Mouse (Mus musculus): ENCODE data around the gene Tmcc3.
A peak's percentile ranks its signal among the peaks of the same experiment; 100 is the strongest.
"Not testable (repeated sequence)": the region's sequence is repeated elsewhere in the genome, so short reads cannot be mapped to it uniquely, and the experiment has no call there.

Tmcc3 gene

DNA sequence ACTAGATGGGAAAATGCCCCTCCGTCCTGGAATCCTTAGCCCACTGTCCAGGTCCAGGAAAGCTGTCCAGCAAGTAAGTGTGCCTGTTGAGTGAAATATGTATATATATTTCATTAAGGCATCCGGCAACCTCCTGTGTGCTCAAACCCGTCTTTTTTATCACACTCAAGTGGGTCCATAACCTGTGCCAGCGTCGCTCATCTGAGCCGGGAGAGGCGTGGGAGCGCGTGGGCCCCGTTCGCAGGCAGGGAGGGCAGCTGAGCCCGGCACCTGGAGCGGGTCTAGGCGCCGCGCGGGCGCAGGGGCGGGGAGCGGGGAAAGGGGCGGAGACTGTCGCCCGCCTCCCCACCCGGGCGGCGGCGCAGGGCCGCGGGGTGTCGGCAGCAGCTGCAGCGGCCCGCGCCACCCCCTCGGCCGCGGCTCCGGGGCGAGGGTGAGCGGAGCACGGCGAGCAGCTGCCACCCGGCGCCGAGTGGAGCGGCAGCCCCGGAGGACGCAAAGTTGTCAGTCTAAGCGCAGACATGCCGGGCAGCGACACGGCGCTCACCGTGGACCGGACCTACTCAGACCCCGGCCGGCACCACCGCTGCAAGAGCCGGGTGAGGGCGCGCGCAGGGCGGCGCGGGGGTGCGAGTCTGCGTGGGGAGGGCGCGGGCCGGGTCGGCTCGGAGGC lies 202.9 kb downstream of the Tmcc3 start:
- DNase-seq (ENCODE audit: low read depth, low spot score), result peak; percentile 66

DNA sequence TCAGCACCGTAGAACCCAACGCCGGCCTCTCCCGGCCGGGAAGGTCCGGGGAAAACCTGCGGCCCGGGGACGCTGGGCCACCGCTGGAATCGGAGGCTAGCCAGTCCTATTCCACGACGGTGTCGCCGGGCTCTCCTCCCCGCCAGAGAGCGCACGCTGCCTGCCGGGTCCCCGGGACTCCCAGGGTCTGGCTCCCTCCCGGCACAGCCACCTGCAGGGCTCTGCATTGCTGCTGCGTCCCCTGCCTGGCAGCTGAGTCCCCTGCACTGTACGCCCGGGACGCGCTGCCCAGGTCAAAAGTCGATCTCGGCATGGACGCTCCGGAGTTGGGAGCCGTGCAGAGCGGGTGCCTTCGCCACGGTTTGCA lies 203.4 kb downstream of the Tmcc3 start:
- DNase-seq (ENCODE audit: low read depth, low spot score), result peak; percentile 65

DNA sequence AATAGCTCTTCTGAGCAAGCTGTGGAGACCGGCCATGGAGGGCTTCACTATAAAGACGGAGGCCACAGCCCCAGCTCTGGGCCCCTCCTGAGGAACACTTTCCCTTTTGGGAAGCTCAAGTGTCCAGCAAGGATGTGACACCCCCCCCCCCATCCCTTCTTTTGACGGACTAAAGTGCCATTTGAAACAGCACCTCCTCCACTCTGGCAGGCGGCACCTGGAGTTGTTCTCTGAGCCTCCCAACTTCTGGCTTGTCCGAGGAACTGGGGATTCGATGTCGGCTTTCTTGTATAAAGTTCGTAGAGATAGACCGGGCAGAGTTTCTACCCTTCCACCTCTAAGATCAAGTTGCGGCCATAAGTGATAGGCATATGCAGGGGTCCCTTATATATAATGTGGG lies 203.8 kb downstream of the Tmcc3 start:
- no peak for DNase-seq (ENCODE audit: low read depth, low spot score)

DNA sequence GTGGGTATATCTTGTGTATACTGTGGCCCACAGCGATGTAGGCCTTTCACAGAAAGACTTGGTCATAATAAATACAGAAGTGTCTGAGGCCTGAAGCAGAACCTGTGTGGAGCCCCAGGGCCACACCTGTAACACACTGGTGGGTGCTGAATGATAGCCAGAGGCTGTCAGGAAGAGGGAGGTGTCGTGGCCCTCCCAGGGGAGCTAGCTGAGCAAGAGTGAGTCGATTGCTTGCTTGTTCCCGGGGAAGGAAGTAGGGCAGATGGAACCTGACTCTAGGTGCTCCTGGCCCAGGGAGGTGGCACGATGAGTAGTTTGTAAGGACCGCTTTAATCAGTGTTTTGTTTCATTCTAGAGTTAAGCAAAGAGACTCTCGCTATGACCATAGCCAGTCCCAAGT lies 208.1 kb downstream of the Tmcc3 start:
- DNase-seq (ENCODE audit: low read depth, low spot score), result peak; percentile 73

DNA sequence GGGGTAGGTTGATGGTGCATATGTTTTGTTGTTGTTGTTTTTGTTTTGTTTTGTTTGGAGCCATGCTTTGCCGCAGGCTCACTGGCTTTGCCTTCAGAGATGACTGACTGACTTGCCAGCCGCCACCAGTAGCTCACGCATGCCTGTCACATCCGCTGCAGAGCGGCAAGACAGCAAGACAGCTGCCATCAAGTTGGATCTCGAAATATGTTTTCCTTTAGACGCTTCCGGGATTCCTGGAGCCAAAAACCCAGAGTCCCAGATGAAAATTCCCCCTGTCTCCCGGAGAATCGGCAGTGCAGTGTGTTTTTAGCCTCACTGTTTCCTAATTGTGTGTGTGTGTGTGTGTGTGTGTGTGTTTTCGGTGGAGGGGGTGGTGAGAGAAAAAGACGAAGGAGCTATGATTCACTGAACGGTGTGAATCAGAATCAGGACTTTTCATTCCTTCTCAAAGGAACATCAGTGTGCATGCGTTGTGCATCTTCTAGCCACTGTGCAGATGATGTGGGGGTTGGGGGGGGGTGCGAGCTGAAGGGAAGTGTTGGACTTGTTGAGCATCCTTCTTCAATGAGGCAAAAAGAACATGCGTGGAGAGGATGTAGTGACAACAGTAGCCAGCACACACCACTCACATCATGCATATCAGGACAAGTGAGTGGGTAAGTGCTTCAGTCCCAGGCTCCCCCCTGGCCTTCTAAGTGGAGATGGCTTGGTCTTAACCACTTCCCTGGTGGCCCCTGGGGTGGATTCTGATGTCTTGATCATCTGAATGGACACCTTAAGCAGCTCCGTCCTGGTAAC lies 208.8 kb downstream of the Tmcc3 start:
- DNase-seq (ENCODE audit: low read depth, low spot score), result no peak

DNA sequence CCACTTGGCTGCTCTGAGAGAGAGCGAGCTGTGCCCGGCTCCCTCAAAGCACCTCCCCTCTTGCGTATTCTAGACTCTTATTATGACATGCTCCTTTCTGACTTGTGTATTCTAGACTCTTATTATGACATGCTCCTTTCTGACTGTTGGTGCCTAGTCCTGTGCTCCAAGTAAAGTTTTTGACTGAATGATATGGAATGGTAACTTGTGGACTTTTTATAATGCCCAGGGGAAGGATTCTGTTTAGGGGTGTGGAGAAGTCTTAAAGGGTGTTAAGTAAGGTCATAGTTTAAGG lies 209.3 kb downstream of the Tmcc3 start:
- peak; percentile 79 for DNase-seq (ENCODE audit: low read depth, low spot score)

DNA sequence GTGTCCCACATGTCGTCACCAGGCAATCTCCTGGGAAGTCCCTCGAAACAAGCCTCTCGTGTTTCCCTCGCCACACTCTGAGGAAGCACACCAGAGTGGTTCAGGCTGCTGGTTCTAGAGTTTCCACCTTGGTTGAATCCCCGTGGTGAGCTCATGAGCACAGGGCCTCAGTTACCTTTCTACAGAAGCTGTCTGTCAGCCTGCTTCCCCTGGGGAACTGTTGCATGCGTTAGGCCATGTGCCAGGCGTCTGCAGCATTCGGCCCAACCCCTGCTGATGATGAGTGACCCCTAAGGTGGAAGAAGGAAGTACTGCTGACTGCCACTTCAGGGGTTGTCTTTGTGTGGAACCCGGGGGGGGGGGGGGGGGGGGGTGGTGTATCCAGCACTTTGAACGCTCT lies 210.0 kb downstream of the Tmcc3 start:
- peak; percentile 46 for DNase-seq (ENCODE audit: low read depth, low spot score)

DNA sequence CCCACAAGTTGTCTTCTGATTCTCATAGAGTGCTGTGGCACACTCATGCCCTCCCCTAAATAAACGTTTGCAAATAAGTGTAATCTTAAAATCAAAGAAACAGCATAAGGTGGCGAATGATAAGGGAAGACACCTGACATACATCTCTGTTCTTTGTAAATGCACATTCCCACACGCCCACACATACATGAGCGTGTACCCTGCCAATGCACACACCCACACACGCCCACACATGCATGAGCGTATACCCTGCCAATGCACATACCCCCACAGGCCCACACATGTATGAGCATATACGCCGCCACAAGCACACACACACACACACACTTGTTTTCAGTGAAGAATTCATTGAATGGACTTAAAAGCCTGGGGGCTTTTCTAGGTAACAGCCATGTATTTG lies 211.5 kb downstream of the Tmcc3 start:
- no peak for DNase-seq (ENCODE audit: low read depth, low spot score)

DNA sequence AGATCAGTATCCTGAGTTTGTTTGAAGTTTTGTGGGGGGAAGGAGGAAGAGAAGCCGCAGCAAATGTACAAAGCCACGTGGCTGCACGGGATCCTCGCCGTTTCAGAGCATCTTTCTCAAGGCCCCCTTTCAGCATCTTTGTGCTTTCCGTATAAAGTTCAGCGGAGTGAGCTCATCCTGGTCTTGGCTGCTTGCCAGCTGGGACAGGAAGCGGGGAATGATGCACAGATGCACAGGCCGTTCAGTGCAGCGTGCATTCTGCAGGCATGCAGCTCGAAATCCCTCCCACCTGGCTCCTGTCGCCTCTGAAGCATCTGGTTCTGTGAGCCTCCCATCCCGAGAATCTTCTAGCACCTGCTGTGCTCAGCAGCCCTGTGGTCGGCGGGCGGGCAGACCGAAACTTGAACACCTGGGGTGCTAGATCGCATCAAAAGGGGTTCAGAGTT lies 212.0 kb downstream of the Tmcc3 start:
- DNase-seq (ENCODE audit: low read depth, low spot score), result peak; percentile 45

DNA sequence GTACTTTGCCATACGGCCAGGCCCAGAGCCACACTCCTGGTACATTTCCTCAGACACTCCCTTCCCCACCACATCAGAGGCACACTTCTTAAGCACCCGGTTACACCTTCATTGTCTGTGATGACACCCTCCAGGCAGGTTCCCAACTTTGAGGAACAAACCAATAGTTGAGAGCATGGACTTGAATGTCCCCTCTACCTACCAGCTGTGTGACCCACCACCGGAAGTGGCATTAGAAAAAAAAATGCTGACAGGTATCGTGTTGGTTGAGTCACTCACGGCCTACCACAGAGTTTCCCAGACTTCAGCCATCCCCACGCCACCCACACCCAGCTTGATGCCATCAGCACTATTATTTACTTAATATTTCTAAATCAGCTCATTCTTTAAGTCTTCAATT lies 213.2 kb downstream of the Tmcc3 start:
- no peak for DNase-seq (ENCODE audit: low read depth, low spot score)

DNA sequence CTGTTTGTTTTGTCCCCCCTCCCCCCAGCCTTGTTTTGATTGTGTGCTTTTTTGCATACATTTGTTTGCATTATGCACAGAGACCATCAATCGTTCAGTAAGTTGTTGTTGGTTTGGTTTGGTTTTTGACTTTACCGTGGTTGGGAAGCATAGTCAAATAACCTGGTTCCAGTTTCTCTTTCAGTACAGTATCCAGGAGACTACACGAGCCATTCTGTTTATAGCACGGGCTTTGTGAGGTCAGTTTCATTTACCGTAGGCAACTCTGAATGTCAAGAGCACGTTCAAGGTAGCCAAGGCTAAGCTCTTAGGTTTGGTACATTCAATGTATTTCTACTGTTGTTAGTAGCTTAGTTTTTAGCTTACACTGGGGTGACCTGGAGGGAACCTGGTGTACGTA lies 214.0 kb downstream of the Tmcc3 start:
- no peak for DNase-seq (ENCODE audit: low read depth, low spot score)

DNA sequence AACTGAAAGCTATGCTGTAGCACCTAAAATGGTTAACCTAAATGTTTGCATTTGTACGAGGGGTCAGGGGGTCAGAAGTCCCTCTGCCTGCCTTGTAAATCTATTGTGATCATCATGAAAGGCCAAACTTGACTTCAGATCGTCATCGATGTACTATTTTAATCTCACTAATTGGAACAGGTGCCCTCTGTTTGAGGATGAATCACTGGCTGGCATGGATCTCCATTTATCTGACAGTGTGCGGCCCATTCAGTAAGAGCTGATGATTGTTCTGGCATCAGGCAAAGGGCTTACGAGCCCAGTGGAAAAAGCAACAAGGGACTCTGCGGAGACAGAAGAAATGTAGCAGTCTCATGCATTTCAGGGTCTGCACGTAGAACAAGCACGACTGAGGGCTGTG lies 215.1 kb downstream of the Tmcc3 start:
- no peak for DNase-seq (ENCODE audit: low read depth, low spot score)

DNA sequence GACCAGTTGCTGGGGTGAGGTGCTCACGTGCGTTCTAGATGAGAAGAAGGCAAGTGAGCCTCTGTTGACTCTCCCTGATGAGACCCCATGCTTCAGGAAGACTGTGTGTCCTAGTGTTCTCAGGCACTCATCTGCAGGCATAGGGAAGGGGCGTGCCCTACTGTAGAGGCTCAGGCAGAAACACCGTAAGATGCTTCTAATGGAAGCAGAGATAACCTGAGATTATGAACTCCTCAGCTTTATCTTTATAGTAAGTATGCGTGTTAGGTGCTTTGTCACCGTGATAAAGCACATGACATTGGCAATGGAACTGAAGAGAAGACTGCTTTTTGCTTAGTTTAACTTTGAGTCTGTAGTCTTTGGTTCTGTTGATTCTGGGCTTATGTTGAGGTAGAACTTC lies 215.5 kb downstream of the Tmcc3 start:
- DNase-seq (ENCODE audit: low read depth, low spot score), result no peak

DNA sequence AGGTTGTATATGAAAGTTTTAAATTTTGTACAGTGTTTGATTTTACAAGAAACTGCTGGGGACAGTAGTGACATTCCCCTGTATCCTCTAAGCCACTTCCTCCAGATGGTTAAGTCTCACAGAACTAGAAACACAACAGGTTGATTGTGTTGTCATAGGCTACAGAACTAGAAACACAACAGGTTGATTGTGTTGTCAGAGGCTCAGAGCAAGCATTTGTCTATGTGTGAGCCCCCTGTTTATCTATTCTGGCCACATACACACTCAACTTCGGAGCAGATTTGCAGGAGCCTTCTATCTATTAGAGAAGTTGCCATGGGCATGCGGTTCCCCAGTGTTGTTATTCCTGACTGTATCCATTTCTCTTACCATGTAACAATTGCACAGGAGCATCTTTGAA lies 218.3 kb downstream of the Tmcc3 start:
- no peak for DNase-seq (ENCODE audit: low read depth, low spot score)

DNA sequence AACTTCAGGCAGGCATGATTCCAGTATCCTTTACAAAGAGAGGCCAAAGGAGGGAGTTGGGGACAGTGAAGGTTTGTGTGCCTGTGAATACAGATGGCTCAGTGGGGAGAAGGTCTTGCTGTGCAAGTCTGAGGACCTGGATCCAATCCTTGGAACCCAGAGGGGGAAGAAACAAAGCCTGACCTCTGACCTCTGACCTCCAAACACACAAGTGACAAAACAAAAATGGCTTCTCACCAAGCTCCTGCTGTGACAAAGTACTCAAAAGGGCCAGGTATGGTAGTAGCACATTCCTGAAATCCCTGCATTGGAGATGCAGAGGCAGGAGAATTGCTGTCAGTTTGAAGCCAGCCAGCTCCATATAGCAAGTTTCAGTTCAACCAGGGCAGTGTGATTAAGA lies 219.7 kb downstream of the Tmcc3 start:
- peak; percentile 99 for DNase-seq (ENCODE audit: low read depth, low spot score)

DNA sequence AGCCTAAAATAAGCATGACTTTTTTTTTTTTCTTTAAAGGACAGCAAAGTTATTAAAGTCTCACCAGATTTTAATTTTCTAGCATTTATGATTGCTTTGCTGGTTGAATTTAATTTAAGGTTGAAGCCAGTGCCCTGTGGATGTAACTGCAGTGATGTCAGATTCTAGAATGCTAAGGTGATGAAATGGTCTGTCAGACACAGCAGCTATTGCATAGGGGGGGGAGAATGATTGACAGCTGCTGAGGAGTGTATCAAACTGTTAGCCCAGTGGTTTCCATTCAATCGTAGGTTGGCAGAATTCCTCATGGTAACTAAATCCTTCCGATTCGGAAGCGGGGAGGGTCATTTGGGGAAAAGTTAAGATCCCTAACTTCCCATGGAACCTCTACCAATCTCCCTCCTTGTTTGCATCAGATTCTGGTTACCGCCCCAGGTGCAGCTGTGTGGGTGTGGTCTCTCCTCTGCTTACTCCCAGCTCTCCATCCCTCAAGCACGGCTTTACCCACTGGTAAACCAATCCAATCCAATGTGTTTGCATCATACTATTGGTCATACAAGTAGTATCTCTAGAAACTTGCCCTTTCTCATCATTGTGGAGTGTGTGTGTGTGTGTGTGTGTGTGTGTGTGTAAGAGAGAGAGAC lies 221.5 kb downstream of the Tmcc3 start:
- DNase-seq (ENCODE audit: low read depth, low spot score), result peak; percentile 59

DNA sequence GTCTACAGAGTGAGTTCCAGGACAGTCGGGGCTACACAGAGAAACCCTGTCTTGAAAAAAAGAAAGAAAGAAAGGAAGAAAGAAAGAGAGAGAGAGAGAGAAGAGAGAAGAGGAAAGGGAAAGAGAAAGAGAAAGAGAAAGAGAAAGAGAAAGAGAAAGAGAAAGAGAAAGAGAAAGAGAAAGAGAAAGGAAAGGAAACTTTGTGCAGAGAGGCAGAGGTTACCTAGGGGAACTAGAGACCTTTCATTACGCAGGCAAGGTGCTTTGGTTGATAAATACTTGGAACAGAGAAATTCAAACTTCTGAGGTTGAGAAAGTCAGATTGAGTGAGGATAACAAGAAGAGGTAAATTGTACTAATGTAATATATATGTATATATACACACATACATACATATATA lies 226.9 kb downstream of the Tmcc3 start:
- DNase-seq (ENCODE audit: low read depth, low spot score), result not testable (repeated sequence)

DNA sequence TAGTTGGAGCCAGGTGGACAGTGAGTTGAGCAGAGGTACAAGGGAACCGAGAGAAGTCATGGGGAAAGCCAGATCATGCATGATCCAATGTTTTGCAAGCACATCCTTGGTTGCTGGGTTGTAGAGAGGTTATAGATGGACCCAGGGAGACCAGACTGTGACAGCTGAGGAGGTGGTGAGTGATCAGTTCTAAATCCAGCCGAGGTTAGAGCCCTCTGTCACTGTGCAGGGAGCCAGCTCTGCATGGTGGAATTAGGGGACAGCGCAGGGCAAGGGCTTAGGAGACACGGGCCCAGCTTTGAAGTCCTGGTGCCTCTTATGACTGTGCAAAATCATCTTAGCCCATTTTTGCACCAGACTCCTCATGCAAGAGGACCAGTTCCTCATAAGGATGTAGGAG lies 228.5 kb downstream of the Tmcc3 start:
- DNase-seq (ENCODE audit: low read depth, low spot score), result no peak

DNA sequence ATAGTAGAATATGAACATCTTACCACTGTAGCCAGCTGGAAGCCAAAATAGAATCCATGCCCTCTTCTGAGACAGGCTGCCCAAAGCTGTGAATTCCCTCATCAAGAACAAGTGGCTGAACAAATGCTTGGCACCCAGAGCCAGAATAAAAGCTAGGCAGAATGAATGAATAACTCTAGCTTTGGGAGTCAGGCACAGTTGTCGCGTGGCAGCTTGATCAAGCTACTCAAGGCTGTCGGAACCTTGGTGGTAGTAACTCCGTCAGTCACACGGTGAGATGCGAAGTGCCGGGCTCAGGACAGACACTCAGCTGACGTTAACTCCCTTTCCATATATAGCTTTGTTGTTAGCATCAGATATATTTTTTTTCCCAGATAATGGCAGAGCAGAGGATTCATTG lies 232.2 kb downstream of the Tmcc3 start:
- DNase-seq (ENCODE audit: low read depth, low spot score), result no peak

DNA sequence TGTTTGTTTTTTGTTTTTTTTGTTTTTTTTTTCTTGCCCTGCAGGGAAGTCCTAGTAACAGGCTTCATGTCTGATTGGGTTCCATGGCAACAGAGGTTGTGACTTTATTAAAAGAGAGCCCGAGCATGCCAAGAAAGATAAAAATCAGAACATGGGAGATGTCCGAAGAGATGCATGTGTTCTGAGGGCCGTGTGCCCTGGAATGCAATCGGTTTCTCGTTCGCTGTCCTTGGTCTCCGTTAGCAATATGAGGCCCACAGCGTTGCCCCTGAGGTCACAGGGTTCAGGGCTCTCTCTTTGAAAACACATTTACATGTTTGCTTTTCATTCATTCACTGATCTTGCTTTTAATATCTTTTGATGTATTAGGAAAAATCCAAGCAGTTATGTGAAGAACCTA lies 233.1 kb downstream of the Tmcc3 start:
- no peak for DNase-seq (ENCODE audit: low read depth, low spot score)

DNA sequence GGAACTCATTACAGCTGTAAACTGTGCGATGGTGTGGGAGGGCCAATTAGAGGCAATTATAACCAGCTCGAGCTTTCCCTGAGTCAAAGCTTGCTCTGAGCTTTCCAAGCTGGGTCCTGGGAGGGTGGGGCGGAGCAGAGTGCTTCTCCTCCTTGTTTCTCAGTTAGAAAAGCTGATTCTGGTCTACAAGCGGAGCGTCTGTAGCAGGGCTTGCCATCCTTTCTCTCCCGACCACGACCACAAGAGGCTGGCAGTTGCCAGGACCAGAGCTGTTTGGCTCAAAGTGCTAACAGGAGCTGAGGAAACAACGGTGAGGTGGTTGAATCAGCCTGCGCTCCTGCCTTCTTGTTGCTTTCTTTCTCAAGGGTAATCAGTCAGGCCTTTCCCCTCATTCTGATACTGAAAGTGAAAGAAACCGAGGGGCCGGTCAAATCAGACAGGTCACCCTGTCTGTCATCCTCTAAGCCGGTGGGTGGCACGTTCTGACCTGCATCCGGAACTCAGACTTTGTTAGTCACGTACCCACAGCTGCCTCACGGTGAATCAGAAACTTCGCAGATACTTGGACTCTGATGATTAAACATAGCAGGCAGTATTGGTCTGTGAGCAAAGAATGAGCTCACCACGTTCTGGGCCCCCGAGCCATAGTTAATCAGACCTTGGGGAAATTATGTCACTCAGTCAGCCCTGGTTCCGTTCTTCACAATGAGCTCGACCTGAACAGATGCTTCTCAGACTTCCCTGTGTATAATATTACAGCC lies 233.7 kb downstream of the Tmcc3 start:
- DNase-seq (ENCODE audit: low read depth, low spot score), result no peak

DNA sequence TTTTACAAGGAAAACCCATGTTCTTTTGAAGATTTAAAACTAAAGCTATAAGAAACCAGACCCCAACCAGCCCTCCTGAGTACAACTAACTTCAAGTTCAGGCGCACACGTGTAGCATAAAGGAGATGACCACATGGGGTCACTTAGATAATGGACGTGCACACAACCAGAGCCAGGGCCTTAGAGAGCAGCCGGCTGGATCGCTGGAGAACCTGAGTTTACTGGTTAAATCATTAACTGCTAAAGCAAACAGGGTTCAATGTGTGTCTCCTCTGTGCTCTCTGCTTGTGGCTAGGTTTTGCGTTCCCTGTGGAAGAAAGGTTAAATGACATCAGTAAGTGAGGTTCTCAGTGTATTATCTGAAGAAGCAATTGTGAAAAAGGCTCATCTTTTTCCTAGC lies 234.9 kb downstream of the Tmcc3 start:
- DNase-seq (ENCODE audit: low read depth, low spot score), result no peak
